Mouse (Mus musculus) mature B cell (primary cell): ENCODE measurements around the gene Scrn3.

Experiments used
- in situ Hi-C: fragments of 300-500 bp; cut with MboI; formaldehyde crosslinking; loops from 2 replicates; pipeline ENCODE4 v1.14.3; 2019

The Scrn3 gene

DNA sequence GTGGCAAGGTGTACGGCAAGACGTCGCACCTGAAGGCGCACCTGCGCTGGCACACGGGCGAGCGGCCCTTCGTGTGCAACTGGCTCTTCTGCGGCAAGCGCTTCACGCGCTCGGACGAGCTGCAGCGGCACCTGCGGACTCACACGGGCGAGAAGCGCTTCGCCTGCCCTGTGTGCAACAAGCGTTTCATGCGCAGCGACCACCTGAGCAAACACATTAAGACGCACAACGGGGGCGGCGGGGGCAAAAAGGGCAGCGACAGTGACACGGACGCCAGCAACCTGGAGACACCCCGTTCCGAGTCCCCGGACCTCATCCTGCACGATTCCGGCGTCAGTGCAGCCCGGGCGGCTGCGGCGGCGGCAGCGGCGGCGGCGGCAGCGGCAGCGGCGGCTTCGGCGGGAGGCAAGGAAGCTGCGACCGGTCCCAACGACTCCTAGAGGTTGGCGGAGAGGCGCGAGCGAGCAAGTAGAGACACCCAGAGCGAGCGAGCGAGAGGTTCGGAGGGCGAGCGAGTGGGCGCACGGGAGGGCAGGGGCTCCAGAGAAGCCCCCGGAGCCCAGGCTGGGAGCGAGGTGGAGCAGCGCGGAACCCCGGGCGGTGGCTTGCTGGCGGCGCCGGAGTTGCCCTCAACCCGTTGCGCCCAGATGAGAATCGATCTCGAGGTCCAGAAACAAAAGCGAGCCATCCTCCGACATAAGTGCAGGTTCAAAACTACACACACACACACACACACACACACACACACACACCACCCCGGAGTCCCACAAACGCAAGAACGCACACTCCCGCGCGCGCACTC is 38.1 kb upstream of the Scrn3 start:
- in situ Hi-C loops, result no loop called here

- in situ Hi-C loops, result no loop called here
Measured at GRCm38 (mm10) chr2:73275261-73276040, 37.0 kb upstream of the Scrn3 start.

DNA sequence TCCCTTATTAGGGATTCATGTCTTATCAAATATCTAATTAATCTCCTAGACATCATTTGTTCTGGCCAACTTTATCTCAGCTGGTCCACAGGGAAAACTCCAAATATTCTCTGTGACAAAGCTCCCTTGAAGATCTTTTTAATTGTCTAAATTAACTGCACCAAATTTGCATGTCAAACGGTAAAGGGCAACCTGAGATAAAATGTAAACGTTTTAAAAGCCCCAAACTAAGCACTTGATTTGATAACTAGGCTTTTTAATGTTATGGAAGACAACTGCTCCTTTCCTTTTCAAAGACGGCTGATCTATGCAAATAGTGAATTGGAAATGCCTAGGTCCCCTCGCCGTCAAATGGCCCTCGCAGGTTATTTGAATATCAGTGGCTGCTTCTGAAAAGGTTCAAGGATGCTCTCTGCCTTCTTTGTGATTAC is 36.2 kb upstream of the Scrn3 start:
- in situ Hi-C loops, result no loop called here

GRCm38 (mm10) chr2:73277021-73277708 is 35.2 kb upstream of the Scrn3 start:
- in situ Hi-C loops, result no loop called here

GRCm38 (mm10) chr2:73277709-73278075 is 34.7 kb upstream of the Scrn3 start:
- in situ Hi-C loops, result no loop called here

- in situ Hi-C loops, result no loop called here
Measured at GRCm38 (mm10) chr2:73278131-73278854, 34.1 kb upstream of the Scrn3 start.

GRCm38 (mm10) chr2:73278869-73279268 is 33.5 kb upstream of the Scrn3 start:
- in situ Hi-C loops, result no loop called here

GRCm38 (mm10) chr2:73279271-73280038 is 32.9 kb upstream of the Scrn3 start:
- in situ Hi-C loops, result no loop called here

DNA sequence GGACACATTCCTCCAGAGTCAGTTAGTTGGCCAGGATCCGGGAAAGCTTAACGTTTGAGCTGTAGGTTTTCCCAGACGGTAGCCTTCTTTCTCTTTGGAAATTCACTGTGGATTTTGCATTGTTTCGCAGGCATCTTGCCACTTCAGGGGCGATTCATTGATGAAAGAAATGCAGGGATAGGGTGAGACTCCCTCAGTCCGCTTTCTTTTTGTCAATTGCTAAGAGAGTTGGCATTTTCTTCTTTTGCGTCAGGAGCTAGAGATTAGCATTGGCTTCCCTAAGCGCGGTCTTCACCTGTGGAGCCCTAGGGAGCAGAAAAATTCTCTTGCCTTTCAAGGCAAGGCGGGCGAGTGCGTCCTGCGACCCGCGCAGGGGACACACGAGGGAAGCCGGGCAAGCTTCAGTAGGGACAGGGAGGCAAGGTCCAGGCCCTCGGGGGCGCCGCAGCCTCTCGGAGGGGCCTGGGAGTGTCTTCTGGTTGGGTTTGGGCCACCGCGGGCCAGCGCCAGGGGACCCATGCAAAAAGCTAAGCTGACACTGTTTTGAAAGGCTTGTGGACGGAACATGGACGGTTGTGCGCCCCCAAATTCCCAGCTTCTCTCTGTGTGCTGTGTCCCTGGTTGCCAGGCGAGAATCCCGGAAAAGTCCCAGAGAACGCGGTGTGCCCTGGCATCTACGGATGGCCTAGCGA is 31.9 kb upstream of the Scrn3 start:
- in situ Hi-C loops, result no loop called here

DNA sequence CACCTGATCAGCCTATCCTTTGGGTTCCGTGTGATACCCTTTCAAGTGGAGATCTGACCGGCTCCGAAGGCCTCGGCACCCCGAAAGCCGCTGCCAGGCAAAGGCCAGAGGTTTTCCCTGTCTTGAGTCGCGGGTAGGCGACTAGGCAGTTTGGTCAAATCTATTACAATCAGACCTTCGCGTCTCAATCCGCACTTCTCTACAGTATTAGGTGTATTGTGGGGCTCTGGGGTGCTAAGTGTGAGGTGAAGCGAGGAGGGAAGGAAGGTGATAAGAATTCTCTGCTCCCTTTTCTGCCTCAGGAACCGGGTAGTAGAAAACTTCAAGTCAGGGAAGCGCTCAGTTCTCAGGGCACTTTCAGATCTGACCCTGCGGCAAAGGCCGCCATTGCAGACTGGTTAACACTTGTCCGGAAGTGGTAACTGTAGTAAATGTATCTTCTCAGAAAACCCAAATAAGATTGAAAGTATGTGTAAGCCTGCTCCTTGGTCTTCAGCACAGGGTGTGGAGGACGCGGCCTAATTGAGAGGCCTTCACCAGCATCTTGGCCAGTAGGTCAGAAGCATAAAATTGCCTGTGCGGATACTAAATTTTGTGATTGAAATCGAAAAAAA is 31.2 kb upstream of the Scrn3 start:
- in situ Hi-C loops, result no loop called here

GRCm38 (mm10) chr2:73281707-73282106 is 30.7 kb upstream of the Scrn3 start:
- in situ Hi-C loops, result no loop called here

- in situ Hi-C loops, result no loop called here
Measured at GRCm38 (mm10) chr2:73285630-73286029, 26.8 kb upstream of the Scrn3 start.

GRCm38 (mm10) chr2:73291130-73291529 is 21.3 kb upstream of the Scrn3 start:
- in situ Hi-C loops, result no loop called here

DNA sequence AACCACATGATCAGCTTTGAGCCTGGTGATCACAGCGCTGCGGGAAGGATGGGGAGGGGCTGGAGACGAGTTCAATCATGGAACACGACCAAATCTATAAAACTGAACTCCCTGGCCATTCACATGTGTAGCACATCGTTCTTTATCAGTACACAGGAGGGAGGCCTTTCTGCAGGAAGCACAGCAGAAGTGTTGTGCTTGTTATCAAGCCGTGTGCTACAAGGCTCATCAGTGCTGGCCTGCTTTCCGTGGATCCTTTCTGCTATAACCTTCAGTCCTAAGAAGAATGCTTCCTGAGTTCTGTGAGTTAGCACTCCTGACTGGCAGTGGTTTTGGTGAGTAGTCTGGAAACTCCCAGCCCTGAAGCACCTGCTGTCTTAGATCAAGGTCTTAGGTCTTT is 17.4 kb upstream of the Scrn3 start:
- in situ Hi-C loops, result no loop called here

- in situ Hi-C loops, result no loop called here
Measured at GRCm38 (mm10) chr2:73298154-73298553, 14.2 kb upstream of the Scrn3 start.

DNA sequence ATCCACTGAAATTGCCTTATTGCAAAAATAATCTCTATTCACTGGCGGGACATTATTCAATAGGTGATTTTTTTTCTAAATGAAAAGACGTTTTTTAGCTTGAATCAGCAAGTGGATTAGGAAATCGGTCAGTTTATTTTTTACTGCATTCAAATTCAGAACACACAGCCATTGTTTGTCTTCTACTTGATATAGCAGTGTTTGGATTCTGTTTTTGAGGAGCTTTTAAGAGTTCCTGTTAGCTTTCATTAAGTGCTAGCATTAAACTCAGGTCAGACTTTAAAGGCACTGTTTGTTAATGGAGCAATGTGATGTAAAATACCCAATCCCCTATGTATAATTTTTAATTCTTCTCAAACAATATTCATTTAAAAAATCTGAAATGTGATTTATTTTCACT is 13.6 kb upstream of the Scrn3 start:
- in situ Hi-C loops, result no loop called here

GRCm38 (mm10) chr2:73301979-73302378 is 10.4 kb upstream of the Scrn3 start:
- in situ Hi-C loops, result no loop called here

DNA sequence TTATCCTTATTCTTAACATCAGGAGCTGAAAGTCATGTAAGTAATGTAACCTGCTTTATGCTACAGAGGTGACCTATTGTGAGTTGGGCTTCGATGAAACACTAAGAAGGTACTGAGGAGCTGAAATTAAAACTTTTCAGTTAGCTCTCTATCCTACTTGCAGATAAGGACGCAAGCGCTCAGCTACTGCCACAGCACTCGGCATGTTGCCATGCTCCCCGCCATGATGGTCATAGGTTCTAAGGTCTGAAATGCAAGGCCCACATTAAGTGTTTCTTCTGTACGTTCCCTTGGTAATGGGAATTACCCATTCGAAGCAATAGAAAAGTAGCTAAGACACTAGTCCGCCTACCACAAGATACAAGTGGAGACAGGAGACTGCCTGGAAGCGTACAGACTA is 9.7 kb upstream of the Scrn3 start:
- in situ Hi-C loops, result no loop called here

GRCm38 (mm10) chr2:73304506-73304905 is 7.9 kb upstream of the Scrn3 start:
- in situ Hi-C loops, result no loop called here

- in situ Hi-C loops, result no loop called here
Measured at GRCm38 (mm10) chr2:73306006-73306405, 6.4 kb upstream of the Scrn3 start.
